Mouse (Mus musculus) mouse trophoblast stem cell (cell line): ENCODE measurements at regions not wholly inside any gene's neighbourhood (a gene's known extent, or its start where the extent isn't known, plus 50 kb on each side); places are given as distances from the start of the nearest gene placed in this dataset.
"Not testable (repeated sequence)": the region's sequence is repeated elsewhere in the genome, so short reads cannot be mapped to it uniquely, and the experiment has no call there.

ENCODE experiments used
- in situ Hi-C, 2 experiments: fragments of 300-500 bp; cut with MseI, MboI; formaldehyde crosslinking; loops; 2 replicates in 1 of 2; 3 replicates in 1 of 2; pipeline ENCODE4 v1.15.1; 2025

DNA sequence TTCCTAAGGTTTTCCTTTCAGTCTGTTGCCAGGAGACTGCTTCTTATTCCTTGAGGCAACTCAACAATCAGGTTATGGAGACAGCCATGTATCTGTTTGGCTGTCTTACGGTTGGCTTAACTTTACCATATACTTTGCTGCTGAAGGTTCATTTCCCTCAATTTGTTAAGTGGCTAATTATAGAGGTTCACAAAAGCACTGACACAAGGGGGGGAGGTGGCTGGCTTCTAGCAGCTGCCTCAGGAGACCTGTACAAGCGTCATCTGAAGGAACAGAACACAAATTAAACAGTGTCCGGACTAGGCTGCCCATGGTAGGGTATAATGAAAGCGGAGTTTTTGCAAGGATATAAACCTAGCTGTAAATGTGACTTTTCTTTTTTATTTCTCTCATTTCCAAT lies 305.0 kb upstream of the Rnf219 start:
- in situ Hi-C loops, result no loop called here

DNA sequence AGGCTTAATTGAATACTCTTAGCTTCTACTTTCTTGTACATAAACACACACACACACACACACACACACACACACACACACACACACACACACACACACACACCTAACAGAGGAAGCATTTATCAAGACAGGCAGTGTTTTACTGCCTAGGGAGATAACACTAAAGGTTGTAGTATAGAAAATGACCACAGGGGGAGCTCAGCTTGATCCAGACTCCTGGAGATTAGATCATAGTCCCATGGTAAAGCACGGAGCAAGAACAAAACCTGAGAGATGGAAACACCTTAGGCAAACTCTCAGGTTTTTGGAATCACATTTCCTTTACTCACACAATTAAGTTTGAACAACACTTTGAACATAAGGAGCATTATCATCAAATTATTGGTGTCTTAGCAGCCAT lies 302.5 kb upstream of the Rnf219 start:
- in situ Hi-C loops, result loop anchor here in 1 of 2 experiments (25.0 kb wide), 1 partner anchor 788 kb away; no protein-coding TSS in a partner anchor

DNA sequence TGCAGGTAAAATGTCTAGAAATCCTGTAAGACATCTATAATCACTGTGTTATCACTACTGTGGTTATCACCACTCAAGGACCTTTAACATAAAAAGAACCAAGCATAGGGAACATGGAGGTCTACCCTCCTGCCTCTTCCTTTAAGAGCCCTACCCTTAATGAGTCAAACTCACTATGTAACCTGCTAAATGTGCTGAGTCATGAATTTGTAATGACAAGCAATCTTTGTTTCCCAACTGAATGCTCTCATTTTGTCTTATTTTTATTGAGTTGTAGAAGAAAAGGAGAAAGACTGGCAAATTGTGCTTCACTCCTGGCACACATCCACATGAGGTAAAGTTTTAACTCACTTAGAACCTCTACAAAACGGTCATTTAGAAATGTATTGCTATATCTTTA lies 301.8 kb upstream of the Rnf219 start:
- in situ Hi-C loops, result loop anchor here in 1 of 2 experiments (25.0 kb wide), 1 partner anchor 787 kb away; no protein-coding TSS in a partner anchor

DNA sequence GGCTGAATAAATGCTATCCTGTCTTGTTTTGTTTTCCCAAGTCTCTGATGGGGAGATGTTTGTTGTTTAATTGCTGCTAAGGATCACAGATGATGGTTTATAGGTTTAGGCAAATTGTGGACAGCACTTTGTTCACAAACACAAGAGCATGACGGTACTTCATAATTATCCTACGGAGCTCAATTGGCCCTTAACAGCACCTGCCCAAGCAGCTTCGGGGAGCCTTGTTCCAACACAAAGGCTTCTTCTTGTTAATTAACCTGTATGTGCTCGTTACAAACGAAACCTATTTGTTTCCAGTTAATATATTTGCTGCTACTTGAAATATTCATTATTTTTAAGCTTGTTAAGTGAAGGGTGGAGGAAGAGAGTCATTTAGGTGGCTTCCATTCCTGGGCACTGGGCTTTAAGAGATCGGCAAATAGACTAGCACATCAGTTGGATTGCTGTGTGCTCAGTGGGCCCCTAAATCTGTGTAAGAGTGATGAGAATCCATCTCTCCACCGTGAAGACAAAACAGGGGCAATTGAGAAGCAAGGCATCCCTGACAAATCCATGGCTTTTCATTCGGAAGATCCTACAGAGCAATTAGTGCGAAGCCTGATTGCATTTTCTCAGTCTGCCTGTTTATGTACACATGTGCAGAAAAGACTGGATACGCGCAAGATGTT lies 299.6 kb upstream of the Rnf219 start:
- in situ Hi-C loops, result loop anchor here in 1 of 2 experiments (25.0 kb wide), 1 partner anchor 785 kb away; no protein-coding TSS in a partner anchor

DNA sequence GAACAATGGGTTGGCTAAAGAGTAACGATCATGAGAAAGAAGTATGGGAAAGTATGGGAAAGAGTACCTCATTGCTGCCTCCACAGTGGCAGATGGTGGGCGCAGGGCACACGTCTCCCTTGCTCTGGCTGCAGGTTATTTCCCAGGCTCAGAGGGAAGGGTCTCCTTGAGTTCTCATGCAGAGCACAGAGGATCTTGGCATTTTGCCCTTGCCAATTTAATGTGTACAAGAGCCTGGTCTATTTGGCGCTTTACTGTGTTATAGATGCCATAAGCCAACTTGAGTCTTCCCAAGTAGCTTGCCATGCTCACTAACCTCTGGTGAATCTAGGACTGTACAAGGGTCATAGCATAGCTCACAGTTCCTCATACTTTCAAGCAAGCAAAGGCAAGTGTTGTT lies 296.7 kb upstream of the Rnf219 start:
- in situ Hi-C loops, result loop anchor here (10.0 to 25.0 kb wide), 2 partner anchors 782 to 784 kb away; no protein-coding TSS in a partner anchor

DNA sequence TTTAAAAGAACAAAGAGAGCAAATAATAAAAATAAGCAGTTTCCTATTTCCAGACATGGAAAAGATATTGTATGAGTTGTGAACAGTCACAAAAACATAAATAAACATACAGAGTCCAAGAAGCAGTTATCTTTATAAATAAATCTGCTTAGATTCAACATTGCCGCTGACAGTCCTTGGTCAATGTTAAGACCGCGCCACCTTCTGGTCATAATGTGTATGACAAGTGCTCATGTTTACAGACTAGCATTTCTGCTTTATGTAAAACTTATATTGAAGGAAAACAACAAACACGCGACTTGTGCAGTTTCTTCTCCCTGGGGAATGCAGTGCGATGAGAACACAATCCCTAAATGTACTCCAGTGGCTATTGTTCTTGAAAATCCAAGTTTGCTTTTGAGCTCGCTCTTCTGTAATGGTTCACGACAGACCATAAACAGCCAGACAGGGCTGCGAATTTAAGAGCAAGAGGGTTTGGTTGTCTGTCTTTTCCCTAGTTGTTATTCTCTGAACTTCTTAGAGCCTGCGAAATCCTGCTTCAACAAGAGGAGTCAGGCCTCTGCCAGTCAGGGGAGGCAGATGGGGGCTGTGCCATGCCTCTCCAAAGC lies 291.6 kb upstream of the Rnf219 start:
- in situ Hi-C loops, result loop anchor here (10.0 to 25.0 kb wide), 2 partner anchors 777 to 779 kb away; no protein-coding TSS in a partner anchor

DNA sequence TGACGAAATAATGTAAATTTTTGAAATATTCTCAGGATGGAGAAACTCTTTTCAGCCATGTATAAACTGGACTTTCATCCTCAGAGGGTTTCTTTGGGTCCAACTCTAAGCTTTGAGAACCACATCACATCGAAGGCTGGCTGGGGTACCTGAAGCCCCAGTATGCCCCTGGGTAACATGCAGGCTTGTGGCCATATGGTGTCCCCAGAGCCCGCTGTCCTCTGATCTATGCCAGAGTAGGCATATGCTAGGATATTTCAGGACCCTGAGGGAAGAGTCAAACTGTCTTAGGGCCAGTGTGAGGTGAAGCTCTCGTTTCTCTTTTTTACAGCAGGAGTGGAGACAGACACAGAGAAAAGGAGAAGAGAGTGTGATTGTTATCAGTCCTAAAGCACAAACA lies 289.6 kb upstream of the Rnf219 start:
- in situ Hi-C loops, result loop anchor here (10.0 to 25.0 kb wide), 2 partner anchors 775 to 777 kb away; no protein-coding TSS in a partner anchor

DNA sequence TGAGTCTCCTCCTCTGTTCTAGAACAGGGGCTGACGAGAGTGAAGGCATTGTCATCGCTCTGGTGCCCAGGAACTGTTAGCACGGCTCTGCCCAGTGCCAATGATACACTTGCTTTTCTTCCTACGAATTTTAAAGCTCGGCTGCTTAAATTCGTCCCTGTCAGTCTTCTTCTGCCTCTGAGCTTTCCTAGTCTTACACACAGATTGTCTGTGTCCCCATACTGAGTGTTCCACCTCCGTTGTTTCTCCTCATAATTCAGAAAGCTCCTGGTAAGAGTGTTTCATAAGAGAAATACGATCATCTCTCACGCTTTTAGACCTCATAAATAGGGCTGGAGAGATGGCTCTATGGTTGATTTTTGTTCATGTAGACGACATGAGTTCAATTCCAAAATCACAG lies 282.9 kb upstream of the Rnf219 start:
- in situ Hi-C loops, result loop anchor here in 1 of 2 experiments (25.0 kb wide), 1 partner anchor 768 kb away; no protein-coding TSS in a partner anchor

DNA sequence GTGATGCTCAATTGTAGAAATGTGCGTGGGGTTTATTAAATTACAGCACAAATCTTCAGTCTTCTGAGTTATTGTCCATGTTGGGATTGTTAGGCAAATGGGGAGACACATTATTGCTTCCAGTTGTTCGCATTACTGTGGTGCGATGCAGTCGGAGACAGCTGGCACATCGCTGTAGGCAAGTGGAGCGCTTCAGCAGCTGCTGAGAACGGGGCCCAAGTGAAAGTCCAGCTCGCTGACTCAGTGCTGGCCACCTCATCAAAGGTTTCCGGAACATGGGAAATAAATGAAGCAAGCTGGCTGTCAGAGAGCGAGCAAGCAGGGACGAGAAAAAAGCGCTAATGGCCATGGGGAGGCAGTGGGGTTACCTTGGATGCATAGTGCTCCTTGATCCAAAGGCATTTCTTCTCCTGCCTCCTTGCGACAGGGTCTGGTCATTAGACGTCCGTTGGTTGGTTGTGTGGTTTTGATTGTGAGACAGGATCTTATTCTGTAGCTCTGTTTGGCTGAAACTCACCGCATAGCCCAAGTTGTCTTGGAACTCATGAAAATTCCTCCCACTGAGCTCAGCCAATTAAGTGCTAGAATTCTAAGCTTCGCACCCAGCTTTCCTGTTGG lies 274.0 kb upstream of the Rnf219 start:
- in situ Hi-C loops, result no loop called here

DNA sequence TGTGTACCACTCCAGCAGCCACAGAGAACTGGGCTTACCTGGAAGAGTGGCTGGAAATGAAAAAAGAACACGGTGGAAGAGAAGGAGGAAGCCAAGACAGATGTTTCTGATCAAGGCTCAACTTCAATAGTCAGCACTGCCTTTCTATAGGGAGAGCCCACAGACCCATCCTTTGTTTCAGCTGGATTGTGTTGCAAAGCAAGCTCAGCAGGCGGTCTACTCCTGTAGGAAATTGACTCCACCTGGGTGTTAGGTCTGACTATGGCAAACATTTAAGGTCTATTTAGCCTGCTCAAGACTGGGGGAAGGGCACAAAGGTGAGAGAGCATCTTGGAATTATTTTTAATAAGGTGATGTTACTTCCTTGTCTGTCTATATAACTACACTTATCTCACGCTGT lies 266.9 kb upstream of the Rnf219 start:
- in situ Hi-C loops, result no loop called here

DNA sequence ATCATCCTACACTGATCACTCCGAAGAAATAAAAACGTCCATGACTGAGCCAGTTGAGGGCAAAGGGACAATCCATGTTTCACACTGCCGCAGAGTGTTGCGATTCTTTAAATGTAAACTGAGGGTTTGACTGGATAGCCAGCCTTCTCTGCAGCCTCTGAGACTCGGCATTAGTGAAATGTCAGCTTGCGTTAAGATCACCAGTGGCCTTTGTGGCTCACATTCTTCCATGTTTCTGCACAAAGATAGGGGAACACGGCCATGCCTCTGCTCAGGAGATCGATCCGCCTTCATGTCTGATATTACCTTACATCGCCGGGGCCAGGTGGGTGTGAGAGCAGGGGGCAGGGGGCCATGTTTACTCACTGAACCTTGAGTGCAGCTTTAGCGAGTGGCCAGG lies 262.6 kb upstream of the Rnf219 start:
- in situ Hi-C loops, result no loop called here

DNA sequence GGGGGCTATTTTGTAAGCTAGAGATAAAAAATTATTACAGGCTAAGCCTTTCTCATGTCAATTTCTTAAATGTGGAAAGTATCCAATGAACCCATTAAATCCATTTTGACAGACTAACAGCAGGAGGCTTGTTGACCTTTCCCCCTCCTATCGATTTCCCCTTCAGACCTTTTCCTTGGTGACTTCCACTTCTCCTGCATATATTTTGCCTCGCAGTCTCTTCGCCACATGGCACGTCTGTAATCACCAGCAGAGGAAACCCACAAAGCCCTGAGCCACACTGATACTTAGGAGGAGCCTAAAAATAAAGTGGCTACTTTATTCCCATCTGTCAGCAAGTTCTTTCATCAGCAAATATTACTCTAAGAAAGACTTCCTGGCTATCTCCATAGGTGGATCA lies 247.5 kb upstream of the Rnf219 start:
- in situ Hi-C loops, result no loop called here

DNA sequence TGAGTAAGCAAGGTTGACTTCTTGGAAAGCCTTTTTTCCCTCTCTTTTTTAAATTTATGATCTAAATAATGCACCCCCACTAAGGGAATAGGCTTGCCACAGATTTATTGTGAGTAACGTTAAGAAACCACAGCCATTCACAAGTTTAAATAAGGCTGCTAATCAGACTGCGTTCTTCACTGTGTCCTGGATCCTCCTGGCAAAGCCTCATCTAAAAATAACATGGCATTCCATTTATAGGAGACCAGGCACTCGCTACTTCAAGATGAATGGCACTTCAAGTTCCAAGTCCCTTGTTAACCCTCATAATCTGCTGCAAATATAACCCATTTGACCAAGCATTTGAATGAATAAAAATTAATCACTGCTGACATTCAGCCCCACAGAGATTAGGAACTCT lies 211.8 kb upstream of the Rnf219 start:
- in situ Hi-C loops, result no loop called here

DNA sequence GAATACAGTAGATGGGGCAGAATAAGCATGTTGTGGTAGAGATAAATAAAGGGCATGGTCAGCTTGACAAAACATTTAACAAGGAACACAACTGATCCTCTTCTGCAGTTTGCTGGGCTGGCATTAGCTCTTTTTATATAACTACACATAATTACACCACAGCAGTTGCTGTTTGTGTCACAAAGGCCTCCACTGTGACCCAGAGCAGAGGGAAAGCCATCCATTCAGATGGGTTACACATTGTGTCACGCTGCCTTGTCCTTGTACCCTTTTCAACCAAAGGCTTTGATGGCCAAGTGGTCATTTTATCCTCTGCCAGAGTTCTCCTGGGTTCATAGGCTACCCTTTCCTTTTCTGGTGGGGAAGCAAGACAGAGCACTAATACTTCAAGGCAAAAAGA lies 209.6 kb upstream of the Rnf219 start:
- in situ Hi-C loops, result no loop called here

DNA sequence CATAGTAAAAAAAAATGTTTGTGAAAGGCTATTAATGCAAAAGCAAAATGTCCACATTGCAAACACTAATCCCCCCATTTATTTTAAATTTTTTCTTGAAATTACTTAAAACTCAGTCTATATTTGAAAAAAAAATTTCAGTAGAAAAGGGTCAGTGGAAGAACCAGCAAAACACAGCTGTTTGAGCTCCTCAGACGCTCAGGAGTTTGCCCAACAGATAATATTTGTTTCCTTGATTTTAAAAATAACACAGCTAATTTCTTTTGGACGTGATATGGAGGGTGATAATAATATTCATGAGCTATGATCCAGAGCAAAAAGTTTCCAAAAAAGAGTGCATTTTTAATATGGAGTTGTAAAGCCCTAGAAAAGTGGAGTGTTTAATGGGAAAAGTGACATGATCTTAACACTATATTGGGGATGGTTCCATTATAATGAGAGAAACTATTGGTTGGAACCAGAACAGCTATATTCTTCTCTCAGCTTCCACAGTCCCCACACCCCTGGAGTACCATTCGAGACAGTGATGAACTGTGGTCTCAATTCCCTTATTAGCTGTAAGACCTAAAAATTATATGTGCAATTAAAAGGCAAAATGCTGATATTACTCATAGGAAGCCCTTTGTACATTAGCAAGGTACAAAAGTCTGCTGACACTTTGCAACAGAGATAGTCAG lies 209.0 kb upstream of the Rnf219 start:
- in situ Hi-C loops, result no loop called here

DNA sequence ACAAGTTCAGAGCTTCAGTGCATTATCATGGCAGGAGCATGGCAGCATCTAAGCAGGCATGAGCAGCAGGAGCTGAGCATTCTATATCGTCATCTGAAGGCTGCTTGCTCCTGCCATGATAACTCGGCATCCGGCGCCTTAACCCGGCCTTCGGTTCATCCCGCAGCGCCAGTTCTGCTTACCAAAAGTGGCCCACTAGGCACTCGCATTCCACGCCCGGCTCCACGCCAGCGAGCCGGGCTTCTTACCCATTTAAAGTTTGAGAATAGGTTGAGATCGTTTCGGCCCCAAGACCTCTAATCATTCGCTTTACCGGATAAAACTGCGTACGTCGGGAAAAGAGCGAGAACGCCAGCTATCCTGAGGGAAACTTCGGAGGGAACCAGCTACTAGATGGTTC lies 193.2 kb upstream of the Rnf219 start:
- in situ Hi-C loops, result not testable (repeated sequence)

DNA sequence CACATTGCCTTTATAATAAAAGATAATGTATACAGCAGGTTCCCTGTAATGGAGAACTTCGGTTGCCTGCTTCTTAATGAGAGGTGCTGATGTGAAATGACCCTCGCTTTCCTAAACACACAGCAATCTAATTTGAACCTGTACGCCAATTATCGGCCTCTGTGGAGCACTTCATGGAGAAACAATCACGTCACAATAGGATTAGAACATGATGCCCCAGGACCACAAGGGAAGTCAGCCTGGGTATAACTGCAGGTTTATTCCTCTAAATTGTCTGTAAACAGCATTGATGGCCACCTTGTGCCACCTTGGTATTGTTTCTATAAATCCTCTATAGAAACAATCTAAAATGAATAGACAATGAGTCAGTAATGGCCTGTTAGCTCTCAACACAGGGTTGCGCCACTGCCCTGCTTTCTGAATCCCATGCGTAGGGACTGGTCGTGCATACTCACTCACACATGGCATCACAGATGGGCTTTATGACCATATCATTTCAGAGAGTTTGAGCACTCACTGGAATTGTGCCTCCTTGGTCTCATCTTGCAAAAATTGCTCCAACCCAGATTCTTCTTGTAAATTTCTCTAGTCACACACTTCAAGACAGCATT lies 179.9 kb upstream of the Rnf219 start:
- in situ Hi-C loops, result no loop called here

DNA sequence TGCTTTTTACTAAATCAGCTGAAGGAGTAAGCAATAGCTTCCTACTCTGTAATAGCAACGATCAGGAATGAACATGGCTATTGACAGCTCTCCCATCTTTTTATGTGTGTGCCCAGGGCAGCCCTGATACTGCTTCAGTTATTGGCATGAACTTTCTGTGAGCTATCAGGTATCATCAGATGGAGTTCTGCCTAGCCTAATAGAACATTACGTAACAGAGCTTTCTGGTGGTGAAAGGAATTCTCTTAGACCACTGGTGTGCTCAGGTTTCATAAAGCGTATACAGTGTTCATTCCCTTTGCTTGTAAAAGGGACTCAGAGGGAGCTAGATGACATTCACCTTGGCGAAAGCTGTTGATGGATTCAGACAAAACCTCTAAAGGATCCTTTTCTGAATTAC lies 176.5 kb upstream of the Rnf219 start:
- in situ Hi-C loops, result no loop called here

DNA sequence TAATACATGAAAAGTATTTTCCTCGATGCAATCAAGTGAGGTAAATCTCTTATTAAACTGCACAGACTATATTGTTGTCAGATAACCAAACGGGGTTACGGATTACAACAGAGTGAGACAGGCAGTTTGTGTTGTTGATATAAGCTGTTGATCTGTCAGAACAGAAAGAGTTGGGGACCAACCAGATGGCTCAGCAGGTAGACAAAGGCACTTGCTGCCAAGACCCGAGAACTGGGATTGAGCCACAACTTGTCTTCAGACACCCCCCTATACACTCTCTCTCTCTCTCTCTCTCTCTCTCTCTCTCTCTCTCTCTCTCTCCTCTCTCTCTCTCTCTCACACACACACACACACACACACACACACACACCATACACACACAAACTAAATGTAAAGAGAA lies 172.7 kb upstream of the Rnf219 start:
- in situ Hi-C loops, result no loop called here

DNA sequence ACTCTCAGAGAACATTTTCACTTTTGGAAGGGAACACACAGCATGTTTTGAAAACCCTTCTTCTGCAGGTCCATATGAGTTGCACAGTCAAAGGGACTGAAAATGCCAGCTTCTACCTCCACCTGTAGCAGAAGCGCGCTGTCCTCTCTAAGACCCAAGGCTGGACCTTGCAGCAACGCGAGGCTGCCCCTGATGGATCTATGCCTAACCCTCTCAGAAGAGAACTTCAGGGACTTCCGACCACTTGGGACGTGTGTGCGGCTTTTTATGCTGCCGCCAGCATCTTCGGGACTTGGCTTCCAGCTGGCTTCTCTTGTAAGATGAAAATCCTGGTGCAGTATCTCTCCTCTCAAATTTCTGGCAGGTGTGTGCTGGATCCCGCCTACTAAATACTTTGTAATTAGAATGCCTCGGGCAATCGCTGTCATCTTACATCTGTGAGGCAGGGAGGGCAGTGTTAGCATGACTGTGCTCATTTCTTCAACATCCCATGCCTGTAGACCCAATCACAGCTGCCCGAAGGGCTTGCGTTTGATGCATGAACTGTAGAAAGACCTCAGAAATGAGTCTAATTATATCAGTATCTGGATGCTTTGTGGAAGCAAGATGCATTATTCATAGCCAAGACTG lies 171.8 kb upstream of the Rnf219 start:
- in situ Hi-C loops, result no loop called here

DNA sequence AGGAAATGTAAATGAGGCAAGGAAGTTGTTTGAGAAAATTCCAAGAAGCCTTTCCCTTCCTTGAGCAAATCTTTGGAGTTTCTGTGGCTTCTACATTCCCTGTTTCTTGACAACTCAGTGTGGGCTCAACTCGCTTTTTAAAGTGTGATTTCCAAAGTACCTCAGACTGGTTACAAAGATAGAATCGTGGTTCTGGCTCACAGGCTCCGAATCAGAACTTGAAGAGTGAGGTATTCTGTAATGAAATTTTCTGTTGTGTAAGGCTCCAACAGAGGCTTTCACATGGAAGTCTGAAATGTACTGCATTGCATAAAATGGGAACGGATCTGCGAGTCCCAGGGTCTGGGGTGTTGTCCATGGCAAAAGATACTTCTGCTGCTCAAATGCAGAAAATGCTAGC lies 170.2 kb upstream of the Rnf219 start:
- in situ Hi-C loops, result no loop called here
